20 mouse cellular contexts compared by ENCODE assay signal in genomic region chr1:157003034-157003433, GRCm38 (mm10).
DNase-seq lines count a peak whose midpoint lies in the region; ATAC-seq and TF ChIP-seq lines count a peak whose summit lies in the region.
"Had no signal": no experiment of that assay in that cellular context is flagged by ENCODE, and none has a peak within 500 bp of the region (broad histone marks: within the 10 kb centered on the region; RNA-seq: fewer than 3 reads in every experiment).

No protein-coding gene starts in this region.

- no peak for TF ChIP-seq POLR2A in limb, embryonic 14.5 days (IDR thresholded peaks at IDR 0.05; ENCODE audit: borderline replicate concordance, extremely low read depth, insufficient read depth, insufficient read length)
- no peak for TF ChIP-seq POLR2A in bone marrow, adult 2 months (IDR thresholded peaks at IDR 0.05; ENCODE audit: borderline replicate concordance, control insufficient read depth, low read depth, low read length)

- H3K27me3 ChIP-seq in limb, embryonic 14.5 days (ENCODE audit: control insufficient read depth, insufficient read depth, low read length): no peaks in the 10 kb centered on the region
- no peaks in the 10 kb centered on the region for H3K27me3 ChIP-seq in limb, embryonic 10.5 days (ENCODE audit: low read depth, poor library complexity, severe bottlenecking)
- no peaks in the 10 kb centered on the region for H3K27me3 ChIP-seq in splenic B cell, adult 2 months (ENCODE audit: control insufficient read depth, insufficient read depth, low read length, poor library complexity, severe bottlenecking)
- no peaks in the 10 kb centered on the region for H3K27me3 ChIP-seq in forebrain, embryonic 16.5 days (replicated peaks; ENCODE audit: control insufficient read depth, insufficient read depth, low read length)
- H3K27me3 ChIP-seq: embryonic facial prominence, embryonic 12.5 days; forebrain, embryonic 13.5 days; heart, embryonic 12.5 days; hindbrain, embryonic 15.5 days had no signal

- no peaks in the 10 kb centered on the region for H3K4me1 ChIP-seq in limb, embryonic 14.5 days (ENCODE audit: control insufficient read depth, insufficient read depth, low read length)
- peaks cover 25% of the 10 kb centered on the region for H3K4me1 ChIP-seq in limb, embryonic 10.5 days
- H3K4me1 ChIP-seq in bone marrow, adult 2 months (ENCODE audit: control insufficient read depth, insufficient read depth, low read length): peaks cover 2% of the 10 kb centered on the region; the same call in 1 of the 2 replicates
- H3K4me1 ChIP-seq in forebrain, embryonic 16.5 days (replicated peaks; ENCODE audit: control insufficient read depth, insufficient read depth, low read length): peaks cover 17% of the 10 kb centered on the region

- no peak overlapping the region for H3K4me3 ChIP-seq in limb, embryonic 14.5 days (replicated peaks; ENCODE audit: low read length)
- H3K4me3 ChIP-seq in limb, embryonic 10.5 days: no peak overlapping the region
- no peak overlapping the region for H3K4me3 ChIP-seq in bone marrow, adult 2 months (replicated peaks; ENCODE audit: control insufficient read depth, low read depth, low read length)
- H3K4me3 ChIP-seq in forebrain, embryonic 16.5 days (replicated peaks; ENCODE audit: low read length): no peak overlapping the region
- H3K4me3 ChIP-seq: embryonic facial prominence, embryonic 12.5 days; forebrain, embryonic 13.5 days; gastrocnemius, adult 2 months; heart, embryonic 12.5 days; hindbrain, embryonic 10.5 days; hindbrain, embryonic 15.5 days had no signal

- 82% methylated on average over 7 of the region's 7 CpGs for WGBS in limb, embryonic 14.5 days
- 78% methylated on average over 7 of the region's 7 CpGs for WGBS in limb, embryonic 10.5 days
- WGBS in bone marrow, adult 2 months: 72% methylated on average over 7 of the region's 7 CpGs
- 93% methylated on average over 7 of the region's 7 CpGs for WGBS in forebrain, embryonic 16.5 days

- no peak overlapping the region for H3K9ac ChIP-seq in limb, embryonic 14.5 days (ENCODE audit: low read depth, low read length, severe bottlenecking)
- H3K9ac ChIP-seq in forebrain, embryonic 16.5 days (replicated peaks; ENCODE audit: low read depth, low read length): no peak overlapping the region
- H3K9ac ChIP-seq: embryonic facial prominence, embryonic 12.5 days; forebrain, embryonic 13.5 days; heart, embryonic 12.5 days; hindbrain, embryonic 15.5 days had no signal

- peak; percentile 30 for DNase-seq in limb, embryonic 14.5 days (ENCODE audit: low spot score)
- DNase-seq in limb, embryonic 10.5 days (ENCODE audit: low spot score): no peak
- DNase-seq in B cell, adult 2 months: peak; percentile 42 to 52
- DNase-seq in splenic B cell, adult 2 months (ENCODE audit: low read depth, low spot score): peak; percentile 56
- DNase-seq in left cerebral cortex, adult 8-10 months (ENCODE audit: low spot score in 2 of 2): no peak
- DNase-seq: adrenal gland, adult 8-10 months; adrenal gland, postnatal 36 days; cerebellum, adult 11 months; cerebellum, adult 8-10 months; cerebellum, postnatal 14 days; embryo, embryonic 11 days; gastrocnemius, adult 2 months; gastrocnemius, postnatal 25 days had no signal

- H3K27ac ChIP-seq in limb, embryonic 14.5 days (replicated peaks; ENCODE audit: low read depth, low read length): no peak overlapping the region
- H3K27ac ChIP-seq in limb, embryonic 10.5 days: no peak overlapping the region
- H3K27ac ChIP-seq in bone marrow, adult 2 months (ENCODE audit: control insufficient read depth, insufficient read depth, low read depth, low read length, poor library complexity): peak overlapping the region; percentile 48; the same call in 1 of the 2 replicates
- H3K27ac ChIP-seq in forebrain, embryonic 16.5 days (ENCODE audit: low read length): no peak overlapping the region
- H3K27ac ChIP-seq: embryonic facial prominence, embryonic 12.5 days; forebrain, embryonic 13.5 days; gastrocnemius, adult 2 months; hindbrain, embryonic 10.5 days; hindbrain, embryonic 15.5 days had no signal

- TF ChIP-seq CTCF in bone marrow, adult 2 months (IDR thresholded peaks at IDR 0.05; ENCODE audit: control insufficient read depth, insufficient read depth, low read length): no peak

- H3K4me2 ChIP-seq in limb, embryonic 14.5 days (replicated peaks; ENCODE audit: low read depth, low read length, severe bottlenecking): no peak overlapping the region
- H3K4me2 ChIP-seq in forebrain, embryonic 16.5 days (ENCODE audit: low read length): no peak overlapping the region
- H3K4me2 ChIP-seq: embryonic facial prominence, embryonic 12.5 days; forebrain, embryonic 13.5 days; heart, embryonic 12.5 days; hindbrain, embryonic 15.5 days had no signal

- H3K9me3 ChIP-seq in limb, embryonic 14.5 days (ENCODE audit: control insufficient read depth, low read length): no peaks in the 10 kb centered on the region
- no peaks in the 10 kb centered on the region for H3K9me3 ChIP-seq in limb, embryonic 10.5 days (replicated peaks)
- no peaks in the 10 kb centered on the region for H3K9me3 ChIP-seq in forebrain, embryonic 16.5 days (ENCODE audit: control insufficient read depth, low read length)
- H3K9me3 ChIP-seq: embryonic facial prominence, embryonic 12.5 days; forebrain, embryonic 13.5 days; heart, embryonic 12.5 days; hindbrain, embryonic 10.5 days; hindbrain, embryonic 15.5 days had no signal

- no peaks in the 10 kb centered on the region for H3K36me3 ChIP-seq in limb, embryonic 14.5 days (ENCODE audit: control insufficient read depth, insufficient read depth, low read length)
- no peaks in the 10 kb centered on the region for H3K36me3 ChIP-seq in limb, embryonic 10.5 days
- no peaks in the 10 kb centered on the region for H3K36me3 ChIP-seq in splenic B cell, adult 2 months (ENCODE audit: control insufficient read depth, insufficient read depth, low read length, poor library complexity, severe bottlenecking)
- H3K36me3 ChIP-seq in forebrain, embryonic 16.5 days (ENCODE audit: control insufficient read depth, insufficient read depth): no peaks in the 10 kb centered on the region
- H3K36me3 ChIP-seq: embryonic facial prominence, embryonic 12.5 days; heart, embryonic 12.5 days; hindbrain, embryonic 10.5 days; hindbrain, embryonic 15.5 days had no signal

- ATAC-seq in limb, embryonic 14.5 days (ENCODE audit: low FRiP score, low read depth): peak; percentile 73
- ATAC-seq in forebrain, embryonic 16.5 days: no peak
- ATAC-seq: forebrain, embryonic 13.5 days had no signal

Comparison
In these comparisons a context has a peak if more than half of its experiments do, and no peak if none do; other contexts are left out.
1. DNase-seq: peak in limb, embryonic 14.5 days (single experiment), B cell, adult 2 months (2 of 2) and splenic B cell, adult 2 months (single experiment); none in limb, embryonic 10.5 days (single experiment) and left cerebral cortex, adult 8-10 months (0 of 2).